Mouse (Mus musculus): ENCODE results near the gene Slc9a1. TPM values are rescaled to one million over a fixed set of nuclear protein-coding genes. Genes with fewer than 3 reads are reported as not detected.

Gene Slc9a1
- 8.0 and 8.6 TPM in 2 replicates for polyA plus RNA-seq (2016; fragmentation: Nextera tagmentation; extraction: Ambion mirVana)

- Histone ChIP-seq H3K4me1 (replicated peaks) (peaks cover 44% of the 10 kb centered on the region), H3K27ac (peak within 1 kb of the TSS; percentile 93), H3K27me3 (ENCODE audit: insufficient read depth, poor library complexity, severe bottlenecking) (no peaks in the 10 kb centered on the region), H3K4me3 (peak within 1 kb of the TSS; percentile 63), H3K36me3 (peaks cover 1% of the 10 kb centered on the region), H3K9me3 (no peaks in the 10 kb centered on the region)
- peak; percentile 91 for DNase-seq (ENCODE audit: low spot score)
- whole genome bisulfite sequencing = under 1% methylated on average over 40 of the region's 40 CpGs
Observed at GRCm38 (mm10) chr4:133369553-133370297, at the start of gene Slc9a1. Gene Slc9a1, plus strand, starts transcription at chr4:133369706.

GRCm38 (mm10) chr4:133328129-133328528, 41.4 kb upstream of the Slc9a1 start:
- H3K4me3 ChIP-seq = no peak overlapping the region
- peaks cover 5% of the 10 kb centered on the region for H3K36me3 ChIP-seq
- H3K9me3 ChIP-seq = no peaks in the 10 kb centered on the region
- no peaks in the 10 kb centered on the region for H3K27me3 ChIP-seq (ENCODE audit: insufficient read depth, poor library complexity, severe bottlenecking)
- 83% methylated on average over 7 of the region's 7 CpGs for WGBS
- 0 out of 2 replicates have a peak, but pooled peaks cover 4% of the 10 kb centered on the region for H3K4me1 ChIP-seq (replicated peaks)
- no peak overlapping the region for H3K27ac ChIP-seq
- DNase-seq (ENCODE audit: low spot score) = no peak

GRCm38 (mm10) chr4:133330296-133330695, 39.2 kb upstream of the Slc9a1 start:
- Histone ChIP-seq H3K27me3 (ENCODE audit: insufficient read depth, poor library complexity, severe bottlenecking) (no peaks in the 10 kb centered on the region), H3K36me3 (0 out of 2 replicates have a peak, but pooled peaks cover 3% of the 10 kb centered on the region), H3K27ac (no peak overlapping the region), H3K4me3 (no peak overlapping the region), H3K9me3 (no peaks in the 10 kb centered on the region), H3K4me1 (replicated peaks) (0 out of 2 replicates have a peak, but pooled peaks cover 8% of the 10 kb centered on the region)
- no peak for DNase-seq (ENCODE audit: low spot score)
- WGBS = 89% methylated on average over 4 of the region's 4 CpGs

- Histone ChIP-seq H3K36me3 (0 out of 2 replicates have a peak, but pooled peaks cover 3% of the 10 kb centered on the region), H3K4me3 (no peak overlapping the region), H3K27me3 (ENCODE audit: insufficient read depth, poor library complexity, severe bottlenecking) (no peaks in the 10 kb centered on the region), H3K4me1 (replicated peaks) (peaks cover 21% of the 10 kb centered on the region), H3K27ac (no peak overlapping the region), H3K9me3 (no peaks in the 10 kb centered on the region)
- DNase-seq (ENCODE audit: low spot score) = no peak
- 59% methylated on average over 6 of the region's 6 CpGs for WGBS
Observed at GRCm38 (mm10) chr4:133333306-133333705, 36.2 kb upstream of the Slc9a1 start.

GRCm38 (mm10) chr4:133337833-133338520, 31.5 kb upstream of the Slc9a1 start:
- Histone ChIP-seq H3K4me3 (peak overlapping the region; percentile 90), H3K9me3 (no peaks in the 10 kb centered on the region), H3K36me3 (0 out of 2 replicates have a peak, but pooled peaks cover 3% of the 10 kb centered on the region), H3K27me3 (ENCODE audit: insufficient read depth, poor library complexity, severe bottlenecking) (no peaks in the 10 kb centered on the region), H3K27ac (peak overlapping the region; percentile 91), H3K4me1 (replicated peaks) (peaks cover 26% of the 10 kb centered on the region)
- DNase-seq (ENCODE audit: low spot score) = no peak
- WGBS = 17% methylated on average over 14 of the region's 14 CpGs

- peak overlapping the region; percentile 91 for H3K27ac ChIP-seq
- H3K36me3 ChIP-seq = 0 out of 2 replicates have a peak, but pooled peaks cover 3% of the 10 kb centered on the region
- 1% methylated on average over 39 of the region's 39 CpGs for WGBS
- H3K4me3 ChIP-seq = peak overlapping the region; percentile 90
- peaks cover 26% of the 10 kb centered on the region for H3K4me1 ChIP-seq (replicated peaks)
- DNase-seq (ENCODE audit: low spot score) = no peak
- no peaks in the 10 kb centered on the region for H3K27me3 ChIP-seq (ENCODE audit: insufficient read depth, poor library complexity, severe bottlenecking)
- no peaks in the 10 kb centered on the region for H3K9me3 ChIP-seq
Observed at GRCm38 (mm10) chr4:133338521-133339095, 30.9 kb upstream of the Slc9a1 start.

- H3K27ac ChIP-seq = peak overlapping the region; percentile 91
- H3K4me3 ChIP-seq = peak overlapping the region; percentile 90
- peaks cover 22% of the 10 kb centered on the region for H3K4me1 ChIP-seq (replicated peaks)
- H3K9me3 ChIP-seq = no peaks in the 10 kb centered on the region
- H3K36me3 ChIP-seq = 0 out of 2 replicates have a peak, but pooled peaks cover 3% of the 10 kb centered on the region
- DNase-seq (ENCODE audit: low spot score) = peak; percentile 97
- WGBS = under 1% methylated on average over 60 of the region's 60 CpGs
- no peaks in the 10 kb centered on the region for H3K27me3 ChIP-seq (ENCODE audit: insufficient read depth, poor library complexity, severe bottlenecking)
Observed at GRCm38 (mm10) chr4:133339148-133339749, 30.3 kb upstream of the Slc9a1 start.

- no peak overlapping the region for H3K27ac ChIP-seq
- no peak for DNase-seq (ENCODE audit: low spot score)
- peaks cover 22% of the 10 kb centered on the region for H3K4me1 ChIP-seq (replicated peaks)
- H3K9me3 ChIP-seq = no peaks in the 10 kb centered on the region
- 82% methylated on average over 2 of the region's 2 CpGs for WGBS
- 0 out of 2 replicates have a peak overlapping the region, but pooled peaks have one; percentile 90 for H3K4me3 ChIP-seq
- H3K36me3 ChIP-seq = 0 out of 2 replicates have a peak, but pooled peaks cover under 1% of the 10 kb centered on the region
- no peaks in the 10 kb centered on the region for H3K27me3 ChIP-seq (ENCODE audit: insufficient read depth, poor library complexity, severe bottlenecking)
Observed at GRCm38 (mm10) chr4:133340217-133340616, 29.3 kb upstream of the Slc9a1 start.

GRCm38 (mm10) chr4:133344112-133344511, 25.4 kb upstream of the Slc9a1 start:
- 16% methylated on average over 4 of the region's 4 CpGs for WGBS
- no peaks in the 10 kb centered on the region for H3K9me3 ChIP-seq

GRCm38 (mm10) chr4:133345702-133346101, 23.8 kb upstream of the Slc9a1 start:
- H3K36me3 ChIP-seq = no peaks in the 10 kb centered on the region
- H3K9me3 ChIP-seq = no peaks in the 10 kb centered on the region
- H3K27me3 ChIP-seq (ENCODE audit: insufficient read depth, poor library complexity, severe bottlenecking) = no peaks in the 10 kb centered on the region
- whole genome bisulfite sequencing = 87% methylated on average over 6 of the region's 6 CpGs
- H3K27ac ChIP-seq = no peak overlapping the region
- H3K4me1 ChIP-seq (replicated peaks) = no peaks in the 10 kb centered on the region
- DNase-seq (ENCODE audit: low spot score) = no peak
- no peak overlapping the region for H3K4me3 ChIP-seq

More at GRCm38 (mm10) chr4:133344112-133344511, 25.4 kb upstream of the Slc9a1 start:
- H3K27ac ChIP-seq = no peak overlapping the region
- no peaks in the 10 kb centered on the region for H3K36me3 ChIP-seq
- peaks cover 8% of the 10 kb centered on the region for H3K4me1 ChIP-seq (replicated peaks)
- no peak overlapping the region for H3K4me3 ChIP-seq
- H3K27me3 ChIP-seq (ENCODE audit: insufficient read depth, poor library complexity, severe bottlenecking) = no peaks in the 10 kb centered on the region
- DNase-seq (ENCODE audit: low spot score) = peak; percentile 27

GRCm38 (mm10) chr4:133346577-133346976, 22.9 kb upstream of the Slc9a1 start:
- H3K4me3 ChIP-seq = no peak overlapping the region
- H3K9me3 ChIP-seq = no peaks in the 10 kb centered on the region
- no peaks in the 10 kb centered on the region for H3K36me3 ChIP-seq
- H3K27ac ChIP-seq = no peak overlapping the region
- 85% methylated on average over 4 of the region's 4 CpGs for WGBS
- no peak for DNase-seq (ENCODE audit: low spot score)
- H3K4me1 ChIP-seq (replicated peaks) = no peaks in the 10 kb centered on the region
- no peaks in the 10 kb centered on the region for H3K27me3 ChIP-seq (ENCODE audit: insufficient read depth, poor library complexity, severe bottlenecking)

GRCm38 (mm10) chr4:133347624-133348023, 21.9 kb upstream of the Slc9a1 start:
- H3K27me3 ChIP-seq (ENCODE audit: insufficient read depth, poor library complexity, severe bottlenecking) = no peaks in the 10 kb centered on the region
- WGBS = 68% methylated on average over 4 of the region's 4 CpGs
- H3K4me1 ChIP-seq (replicated peaks) = no peaks in the 10 kb centered on the region
- no peak overlapping the region for H3K4me3 ChIP-seq
- H3K27ac ChIP-seq = no peak overlapping the region
- no peak for DNase-seq (ENCODE audit: low spot score)
- no peaks in the 10 kb centered on the region for H3K36me3 ChIP-seq
- no peaks in the 10 kb centered on the region for H3K9me3 ChIP-seq

Data from hindbrain, embryonic 10.5 days (tissue).